Mouse (Mus musculus) thymus, adult 2 months (tissue): ENCODE measurements around the gene B230118H07Rik.

ENCODE experiments used
- CTCF ChIP-seq: fragments of 200-500 bp; IDR thresholded peaks from 2 replicates; pipeline ENCODE4 v1.5.1; 2012; ENCODE audit warnings: mild to moderate bottlenecking, control low read depth, low read length, moderate library complexity, borderline replicate concordance; ENCODE audit not compliant: control insufficient read depth, poor library complexity, insufficient read depth; ENCODE audit errors: extremely low read depth
- POLR2A ChIP-seq: fragments of 200-500 bp; IDR thresholded peaks from 2 replicates; pipeline ENCODE4 v1.6.1; 2012; ENCODE audit warnings: mild to moderate bottlenecking, low read length, control low read depth, moderate library complexity; ENCODE audit not compliant: control insufficient read depth, poor library complexity, insufficient read depth; ENCODE audit errors: extremely low read depth

DNA sequence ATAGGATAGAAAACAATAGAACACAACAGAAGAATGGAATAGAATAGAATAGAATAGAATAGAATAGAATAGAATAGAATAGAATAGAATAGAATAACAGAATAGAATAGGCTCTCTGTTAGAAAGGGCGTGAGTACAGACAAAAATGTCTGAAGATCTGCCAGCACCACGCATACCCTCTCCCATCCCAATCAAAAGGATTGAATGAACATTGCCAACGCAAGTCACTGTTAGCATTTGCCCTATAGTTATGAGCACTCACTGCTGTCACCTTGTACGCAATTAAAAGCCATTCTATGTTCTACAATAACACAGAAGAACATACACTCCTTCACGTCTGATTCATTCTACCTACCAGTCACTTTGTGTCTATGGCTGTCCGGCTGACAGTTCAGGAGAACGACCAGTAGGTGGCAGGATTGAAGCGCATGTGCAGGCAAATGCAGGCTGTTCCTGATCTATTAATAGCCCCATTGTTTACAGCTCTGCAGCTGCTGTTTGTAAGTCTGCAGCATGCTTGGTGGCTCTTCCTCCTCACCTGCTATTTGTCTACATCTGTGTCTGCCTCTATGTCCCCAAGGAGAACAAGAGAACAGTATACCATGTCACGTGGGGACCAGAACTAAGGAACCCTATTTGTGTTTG is 15.8 kb upstream of the B230118H07Rik start:
- TF ChIP-seq POLR2A (no peak), CTCF (no peak; the same call in 1 of the 2 replicates)
